Mouse (Mus musculus): ENCODE data around the gene Stambpl1.

DNA sequence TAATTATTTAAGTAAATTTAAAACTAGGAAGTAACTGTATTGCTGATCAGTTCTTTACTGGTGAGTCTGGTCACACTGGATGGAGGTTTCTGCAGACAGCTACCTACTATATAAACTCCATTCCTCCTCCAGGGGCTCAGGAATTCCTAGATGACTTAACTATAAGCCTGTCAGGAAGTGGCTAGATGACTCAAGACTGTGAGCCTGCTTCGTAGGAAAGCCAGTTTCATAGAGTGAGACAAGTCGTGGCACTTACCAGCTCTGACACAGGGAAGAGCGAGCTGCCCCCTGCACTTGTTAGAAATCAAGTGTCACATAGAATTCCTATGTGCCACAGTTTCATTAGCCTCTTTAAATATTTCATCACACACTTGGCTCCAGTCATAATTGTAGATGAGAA, 20.9 kb upstream of the Stambpl1 start:
- TF ChIP-seq EP300 (IDR thresholded peaks at IDR 0.05) (no peak), CTCF (IDR thresholded peaks at IDR 0.05) (no peak)

Measured in lung, postnatal 0 days (tissue).